Mouse (Mus musculus) neural tube, embryonic 15.5 days (tissue): ENCODE data around the gene Pigyl. TPM values are rescaled to one million over a fixed set of nuclear protein-coding genes. Genes with fewer than 3 reads are reported as not detected.
"Not testable (repeated sequence)": the region's sequence is repeated elsewhere in the genome, so short reads cannot be mapped to it uniquely, and the experiment has no call there.

Source experiments
- ATAC-seq: fragments of 200-750 bp; cut with Nextera tagmentation; 2 replicates; pipeline ENCODE4 v1.8.0; 2017; ENCODE audit warnings: mild to moderate bottlenecking, moderate TSS enrichment, moderate library complexity; ENCODE audit not compliant: low FRiP score
- H3K27ac ChIP-seq: fragments of 300-500 bp; sonication (generic); replicated peaks from 2 replicates; pipeline ENCODE4 v1.5.1; 2015; ENCODE audit warnings: mild to moderate bottlenecking, inconsistent platforms
- H3K27me3 ChIP-seq: fragments of 300-500 bp; sonication (generic); replicated peaks from 2 replicates; pipeline ENCODE4 v1.6.1; 2015; ENCODE audit warnings: inconsistent platforms
- H3K36me3 ChIP-seq: fragments of 300-500 bp; sonication (generic); 2 replicates; pipeline ENCODE4 v1.6.1; 2015; ENCODE audit warnings: inconsistent platforms
- H3K4me1 ChIP-seq: fragments of 300-500 bp; sonication (generic); 2 replicates; pipeline ENCODE4 v1.6.1; 2015; ENCODE audit warnings: inconsistent platforms
- H3K4me2 ChIP-seq: fragments of 300-500 bp; sonication (generic); 2 replicates; pipeline ENCODE4 v1.6.1; 2015; ENCODE audit warnings: inconsistent platforms, mild to moderate bottlenecking, moderate library complexity
- H3K4me3 ChIP-seq: fragments of 300-500 bp; sonication (generic); replicated peaks from 2 replicates; pipeline ENCODE4 v1.5.1; 2015; ENCODE audit warnings: mild to moderate bottlenecking, inconsistent platforms
- H3K9ac ChIP-seq: fragments of 300-500 bp; sonication (generic); replicated peaks from 2 replicates; pipeline ENCODE4 v1.6.1; 2015; ENCODE audit warnings: mild to moderate bottlenecking, inconsistent platforms
- H3K9me3 ChIP-seq: fragments of 300-500 bp; sonication (generic); replicated peaks from 2 replicates; pipeline ENCODE4 v1.6.1; 2016; ENCODE audit warnings: inconsistent platforms
- WGBS: fragments of 180-500 bp; shearing (Covaris S2); methylation state at CpG from one replicate; pipeline ENCODE4 v1.1.7; 2015; ENCODE audit warnings: mixed read lengths; 5-methylcytosine and 5-hydroxymethylcytosine counted together
- polyA plus RNA-seq: library from polyadenylated mRNA; unstranded; fragments of >200 nt; fragmentation: Nextera tagmentation; extraction: Ambion mirVana; gene quantifications from 2 replicates; pipeline ENCODE4 v1.2.1, GENCODE M21; 2015

Pigyl gene
- polyA plus RNA-seq, 1 experiment from 2014 or later = 97.0 TPM

DNA sequence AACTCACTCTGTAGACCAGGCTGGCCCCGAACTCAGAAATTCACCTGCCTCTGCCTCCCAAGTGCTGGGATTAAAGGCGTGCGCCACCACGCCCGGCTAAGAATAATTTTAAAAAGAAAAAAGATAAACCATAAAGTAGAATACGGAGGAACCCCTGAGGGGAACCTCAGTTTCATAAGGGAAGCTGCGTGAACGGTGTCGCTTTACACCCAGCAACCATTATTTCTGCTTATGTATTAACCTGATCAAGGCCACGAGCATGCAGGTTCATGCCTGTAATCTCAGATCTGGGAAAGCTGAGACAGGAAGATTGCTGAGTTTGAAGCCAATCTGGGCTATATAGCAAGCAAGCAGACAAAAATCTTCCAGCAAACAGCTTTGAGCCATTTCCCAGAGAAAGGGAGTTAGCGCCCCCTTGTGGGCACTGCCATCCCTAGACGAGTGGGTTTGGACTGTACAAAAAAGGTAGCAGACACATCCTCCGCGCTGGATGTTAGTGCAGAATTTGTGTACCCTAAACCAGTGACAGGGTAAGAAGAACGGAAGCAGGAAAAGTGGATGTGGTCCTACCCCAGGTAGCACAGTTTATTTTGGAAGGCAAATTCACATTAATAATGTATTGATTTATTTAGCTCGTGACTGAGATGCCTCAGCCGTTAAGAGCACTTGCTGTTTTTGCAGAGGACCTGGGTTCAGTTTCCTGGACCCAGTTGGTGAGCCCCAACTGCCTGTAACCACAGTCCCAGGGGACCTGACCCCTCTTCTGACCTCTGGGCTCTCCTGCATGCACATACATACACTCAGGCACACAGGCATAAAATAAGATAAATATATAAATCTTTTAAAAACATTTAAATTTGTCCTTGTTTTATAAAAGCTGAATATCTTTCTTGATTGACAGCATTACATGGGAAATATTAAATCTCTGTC is 13.3 kb upstream of the Pigyl start:
- H3K27ac ChIP-seq = no peak overlapping the region
- 56% methylated on average over 17 of the region's 17 CpGs for WGBS
- no peak overlapping the region for H3K4me3 ChIP-seq
- no peak overlapping the region for H3K9ac ChIP-seq
- no peak overlapping the region for H3K4me2 ChIP-seq
- no peaks in the 10 kb centered on the region for H3K9me3 ChIP-seq
- H3K36me3 ChIP-seq = no peaks in the 10 kb centered on the region
- no peaks in the 10 kb centered on the region for H3K27me3 ChIP-seq
- H3K4me1 ChIP-seq = no peaks in the 10 kb centered on the region
- peak; percentile 59; the same call in 1 of the 2 replicates for ATAC-seq

GRCm38 (mm10) chr9:22144304-22144965 is 12.2 kb upstream of the Pigyl start:
- Histone ChIP-seq H3K27ac (no peak overlapping the region), H3K4me2 (no peak overlapping the region), H3K4me1 (no peaks in the 10 kb centered on the region), H3K9me3 (no peaks in the 10 kb centered on the region), H3K9ac (no peak overlapping the region), H3K27me3 (no peaks in the 10 kb centered on the region), H3K4me3 (no peak overlapping the region), H3K36me3 (no peaks in the 10 kb centered on the region)
- WGBS = 85% methylated on average over 8 of the region's 8 CpGs
- no peak for ATAC-seq

DNA sequence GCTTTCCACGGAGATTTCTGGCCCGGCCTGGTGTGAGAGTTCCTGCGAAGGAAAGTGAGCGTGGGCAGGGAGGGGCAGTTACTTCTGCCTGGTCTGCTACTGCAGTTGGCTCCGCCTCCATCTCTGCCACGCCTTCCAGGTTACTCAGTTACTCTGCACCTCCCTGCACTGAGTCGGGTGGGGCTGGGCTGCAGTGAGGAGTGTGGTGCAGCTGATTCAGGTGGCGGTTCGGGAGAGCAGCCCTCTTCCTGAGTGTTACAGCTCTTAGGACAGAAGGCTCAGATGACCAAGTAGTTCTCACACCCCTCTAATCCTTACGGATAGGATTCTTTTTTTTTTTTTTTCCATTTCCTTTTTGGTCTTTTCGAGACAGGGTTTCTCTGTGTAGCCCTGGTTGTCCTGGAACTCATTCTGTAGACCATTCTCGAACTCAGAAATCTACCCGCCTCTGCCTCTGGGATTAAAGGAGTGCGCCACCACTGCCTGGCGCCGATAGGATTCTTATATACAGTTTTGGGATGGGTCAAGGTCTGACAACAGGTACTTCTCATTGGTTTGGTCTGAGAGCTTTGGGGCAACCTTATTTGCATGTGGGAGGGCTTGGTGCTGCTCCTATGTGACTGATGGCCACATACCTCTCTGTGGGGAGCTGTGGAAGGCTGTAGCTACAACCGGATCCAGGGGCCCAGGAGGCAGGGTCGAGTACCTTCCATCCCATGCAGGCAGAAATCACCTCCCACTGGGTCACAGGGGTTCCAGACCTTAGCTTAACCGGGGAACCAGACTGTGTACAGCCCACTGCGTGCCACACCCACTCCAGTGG is 7.0 kb upstream of the Pigyl start:
- Histone ChIP-seq H3K9ac (no peak overlapping the region), H3K27me3 (no peaks in the 10 kb centered on the region), H3K4me3 (no peak overlapping the region), H3K27ac (no peak overlapping the region), H3K36me3 (no peaks in the 10 kb centered on the region), H3K4me2 (no peak overlapping the region), H3K9me3 (no peaks in the 10 kb centered on the region), H3K4me1 (no peaks in the 10 kb centered on the region)
- 80% methylated on average over 20 of the region's 20 CpGs for WGBS
- no peak for ATAC-seq

DNA sequence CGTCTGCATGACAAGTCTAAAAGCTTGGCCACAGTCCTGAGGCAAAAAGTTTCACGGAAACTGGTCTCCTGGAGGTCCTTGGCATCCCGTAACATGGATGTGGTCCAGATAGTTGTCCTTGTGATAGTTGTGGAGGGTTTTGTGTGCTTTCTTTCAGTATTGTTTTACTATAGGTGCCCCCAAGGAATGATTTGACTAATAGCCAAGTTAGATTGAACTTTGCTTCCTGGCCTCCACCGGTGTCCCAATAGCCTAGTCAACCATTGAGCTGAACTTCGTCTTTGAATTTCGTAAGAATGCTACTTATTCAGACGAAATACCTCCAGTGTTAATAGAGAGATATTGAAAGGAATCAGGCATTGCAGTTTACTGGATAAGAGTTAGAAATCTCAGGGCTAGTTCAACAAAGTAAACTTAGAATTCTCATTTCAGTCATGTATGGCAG is 6.4 kb upstream of the Pigyl start:
- not testable (repeated sequence) for H3K27ac ChIP-seq, H3K4me3 ChIP-seq, H3K36me3 ChIP-seq, H3K27me3 ChIP-seq, H3K4me1 ChIP-seq, H3K9me3 ChIP-seq, H3K9ac ChIP-seq, H3K4me2 ChIP-seq, ATAC-seq
- WGBS = 90% methylated on average over 7 of the region's 7 CpGs

GRCm38 (mm10) chr9:22150946-22151345 is 5.7 kb upstream of the Pigyl start:
- no peak overlapping the region for H3K27ac ChIP-seq
- no peak overlapping the region for H3K4me2 ChIP-seq
- H3K4me1 ChIP-seq = peaks cover 4% of the 10 kb centered on the region
- 75% methylated on average over 2 of the region's 2 CpGs for WGBS
- H3K36me3 ChIP-seq = no peaks in the 10 kb centered on the region
- ATAC-seq = no peak
- H3K9ac ChIP-seq = no peak overlapping the region
- no peaks in the 10 kb centered on the region for H3K9me3 ChIP-seq
- H3K4me3 ChIP-seq = no peak overlapping the region
- no peaks in the 10 kb centered on the region for H3K27me3 ChIP-seq

DNA sequence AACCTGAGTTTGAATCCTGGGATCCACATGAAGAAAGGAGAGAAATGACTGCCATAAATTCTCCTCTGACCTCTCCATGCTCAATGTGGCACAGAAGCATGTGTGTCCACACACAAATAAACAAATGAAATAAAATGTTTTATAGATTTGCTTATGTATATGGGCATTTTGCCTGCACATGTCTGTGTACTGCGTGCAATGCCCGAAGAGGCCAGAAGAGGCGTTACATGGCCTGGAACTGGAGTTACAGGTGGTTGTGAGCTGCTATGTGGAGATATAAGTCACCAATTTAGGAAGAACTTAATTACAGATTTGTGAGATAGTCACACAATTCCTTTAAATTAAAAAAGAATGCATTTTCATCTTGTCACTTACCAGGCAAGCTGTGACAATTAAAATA is 2.8 kb upstream of the Pigyl start:
- Histone ChIP-seq H3K4me3 (no peak overlapping the region), H3K9me3 (no peaks in the 10 kb centered on the region), H3K27me3 (no peaks in the 10 kb centered on the region), H3K4me2 (no peak overlapping the region), H3K36me3 (no peaks in the 10 kb centered on the region; the same call in 1 of the 2 replicates), H3K4me1 (peaks cover 22% of the 10 kb centered on the region), H3K9ac (no peak overlapping the region), H3K27ac (no peak overlapping the region)
- WGBS = 89% methylated on average over 3 of the region's 3 CpGs
- ATAC-seq = no peak

GRCm38 (mm10) chr9:22155614-22156013 is 1.0 kb upstream of the Pigyl start:
- H3K4me3 ChIP-seq = no peak overlapping the region

DNA sequence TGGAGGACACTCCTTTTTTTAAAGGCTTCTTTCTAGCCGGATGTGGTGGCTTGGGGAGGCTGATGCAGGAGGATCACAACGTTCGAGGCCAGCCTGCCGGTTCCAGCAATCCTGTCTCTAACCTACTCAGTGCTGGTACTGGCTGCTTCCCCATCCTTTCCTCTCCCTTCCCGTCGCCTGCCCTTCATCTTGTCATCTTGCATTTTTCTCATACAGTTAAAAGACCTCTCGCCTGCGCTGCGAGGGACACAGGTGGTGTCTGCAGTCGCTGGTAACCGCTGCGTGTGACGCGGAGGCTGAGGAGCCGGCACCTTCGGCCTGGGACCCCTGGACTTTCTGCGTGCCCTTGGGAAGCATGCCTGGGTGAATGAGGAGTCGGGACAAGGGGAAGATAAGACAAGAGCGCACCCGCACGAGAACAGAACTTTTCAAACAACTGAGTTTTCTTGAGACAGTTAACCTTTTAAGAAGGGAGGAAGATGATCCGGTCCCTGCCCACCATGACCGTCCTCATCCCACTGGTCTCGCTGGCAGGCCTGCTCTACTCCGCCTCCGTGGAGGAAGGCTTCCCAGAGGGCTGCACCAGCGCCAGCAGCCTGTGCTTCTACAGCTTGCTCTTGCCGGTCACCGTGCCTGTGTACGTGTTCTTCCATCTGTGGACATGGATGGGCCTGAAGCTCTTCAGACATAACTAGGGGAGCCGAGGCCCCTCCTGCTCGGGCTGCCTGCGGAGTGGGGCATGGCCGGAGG is 1.0 kb downstream of the Pigyl start:
- ATAC-seq = no peak
- peaks cover 22% of the 10 kb centered on the region for H3K4me1 ChIP-seq
- peak overlapping the region; percentile 86 for H3K9ac ChIP-seq
- H3K9me3 ChIP-seq = no peaks in the 10 kb centered on the region
- WGBS = 65% methylated on average over 34 of the region's 34 CpGs
- H3K27me3 ChIP-seq = no peaks in the 10 kb centered on the region
- H3K4me3 ChIP-seq = peak overlapping the region; percentile 78
- peak overlapping the region; percentile 96 for H3K27ac ChIP-seq
- H3K4me2 ChIP-seq = peak overlapping the region; percentile 66
- no peaks in the 10 kb centered on the region; the same call in 1 of the 2 replicates for H3K36me3 ChIP-seq

More at GRCm38 (mm10) chr9:22155614-22156013, 1.0 kb upstream of the Pigyl start:
- H3K36me3 ChIP-seq = no peaks in the 10 kb centered on the region; the same call in 1 of the 2 replicates
- peak overlapping the region; percentile 66 for H3K4me2 ChIP-seq
- H3K9ac ChIP-seq = no peak overlapping the region
- WGBS = 25% methylated on average over 10 of the region's 10 CpGs
- ATAC-seq = 0 out of 2 replicates have a peak, but pooled peaks have one; percentile 5
- H3K4me1 ChIP-seq = peaks cover 22% of the 10 kb centered on the region
- no peaks in the 10 kb centered on the region for H3K9me3 ChIP-seq
- no peaks in the 10 kb centered on the region for H3K27me3 ChIP-seq
- H3K27ac ChIP-seq = no peak overlapping the region

DNA sequence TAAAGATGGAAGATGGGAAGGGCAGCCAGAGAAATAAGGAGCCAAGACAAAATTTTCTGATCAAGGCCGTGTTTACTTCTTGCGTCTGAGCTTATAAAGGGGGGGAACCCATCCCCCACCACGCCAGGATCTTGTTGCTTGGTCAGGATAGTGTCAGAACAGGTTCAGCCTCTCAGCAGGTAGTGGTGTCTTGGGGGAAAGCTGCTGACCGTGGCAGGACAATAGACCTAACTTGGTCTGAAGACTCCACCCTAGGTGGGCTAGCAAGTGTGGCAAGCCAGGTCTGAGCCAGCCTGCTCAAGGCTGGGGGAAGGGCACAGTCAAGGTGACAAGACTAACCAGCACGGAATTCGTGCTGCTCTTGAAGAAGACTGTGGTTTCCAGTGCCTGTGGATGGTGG is 4.7 kb downstream of the Pigyl start:
- no peak overlapping the region for H3K27ac ChIP-seq
- H3K4me3 ChIP-seq = no peak overlapping the region
- no peaks in the 10 kb centered on the region for H3K9me3 ChIP-seq
- no peaks in the 10 kb centered on the region for H3K27me3 ChIP-seq
- no peak for ATAC-seq
- H3K36me3 ChIP-seq = no peaks in the 10 kb centered on the region; the same call in 1 of the 2 replicates
- no peak overlapping the region for H3K4me2 ChIP-seq
- H3K4me1 ChIP-seq = peaks cover 20% of the 10 kb centered on the region
- no peak overlapping the region for H3K9ac ChIP-seq
- WGBS = 44% methylated on average over 6 of the region's 6 CpGs

DNA sequence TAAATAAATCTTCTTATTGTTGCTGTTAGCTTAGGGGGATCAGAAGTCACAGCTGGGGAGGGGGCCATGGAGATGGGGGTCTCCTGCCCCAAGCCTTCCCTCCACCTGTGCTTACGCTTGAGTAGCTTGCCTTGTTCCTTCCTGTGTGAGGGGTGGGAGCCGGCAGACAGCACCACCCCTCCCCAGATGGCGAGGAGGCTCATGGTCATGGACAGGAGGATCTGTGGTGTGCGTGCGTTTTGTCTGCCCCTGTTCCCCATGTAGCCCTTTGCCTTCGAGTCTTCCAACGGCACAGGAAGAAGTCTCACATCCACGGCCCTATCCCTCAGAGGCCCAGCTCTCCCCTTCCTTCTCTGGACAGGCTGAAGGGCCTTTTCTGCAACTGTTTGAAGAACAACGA is 5.7 kb downstream of the Pigyl start:
- no peak overlapping the region for H3K9ac ChIP-seq
- no peaks in the 10 kb centered on the region; the same call in 1 of the 2 replicates for H3K36me3 ChIP-seq
- peaks cover 18% of the 10 kb centered on the region for H3K4me1 ChIP-seq
- no peak overlapping the region for H3K4me3 ChIP-seq
- no peaks in the 10 kb centered on the region for H3K9me3 ChIP-seq
- no peak overlapping the region for H3K4me2 ChIP-seq
- 83% methylated on average over 9 of the region's 9 CpGs for WGBS
- H3K27me3 ChIP-seq = no peaks in the 10 kb centered on the region
- ATAC-seq = no peak
- no peak overlapping the region for H3K27ac ChIP-seq

- ATAC-seq = no peak
- Histone ChIP-seq H3K27ac (no peak overlapping the region), H3K36me3 (no peaks in the 10 kb centered on the region; the same call in 1 of the 2 replicates), H3K9me3 (no peaks in the 10 kb centered on the region), H3K27me3 (no peaks in the 10 kb centered on the region), H3K4me1 (peaks cover 12% of the 10 kb centered on the region), H3K9ac (no peak overlapping the region), H3K4me2 (no peak overlapping the region), H3K4me3 (no peak overlapping the region)
- 87% methylated on average over 7 of the region's 7 CpGs for WGBS
Observed at GRCm38 (mm10) chr9:22162912-22163311, 6.3 kb downstream of the Pigyl start.
